Mouse (Mus musculus): ENCODE data around the gene Enkur. TPM values are rescaled to one million over a fixed set of nuclear protein-coding genes. Genes with fewer than 3 reads are reported as not detected.
A peak's percentile ranks its signal among the peaks of the same experiment; 100 is the strongest.

Enkur gene
- polyA plus RNA-seq, 1 experiment = 0.19 TPM

GRCm38 (mm10) chr2:21214322-21214721, 9.2 kb upstream of the Enkur start:
- no peak for DNase-seq
- peaks cover 1% of the 10 kb centered on the region; the same call in 1 of the 2 replicates for H3K36me3 ChIP-seq (ENCODE audit: control insufficient read depth, insufficient read depth, low read length)
- peak; percentile 47 for TF ChIP-seq CTCF (conservative IDR thresholded peaks at IDR 0.05; ENCODE audit: insufficient read depth, insufficient read length, low read depth, low read length)
- TF ChIP-seq POLR2A (IDR thresholded peaks at IDR 0.05; ENCODE audit: low read depth, low read length) = no peak
- no peaks in the 10 kb centered on the region for H3K27me3 ChIP-seq (replicated peaks; ENCODE audit: control insufficient read depth, insufficient read depth, low read length)
- H3K27ac ChIP-seq (ENCODE audit: insufficient read depth, low read depth, low read length) = no peak overlapping the region
- no peak overlapping the region for H3K4me3 ChIP-seq (ENCODE audit: insufficient read depth, low read depth, low read length)
- no peaks in the 10 kb centered on the region for H3K4me1 ChIP-seq (ENCODE audit: control insufficient read depth, insufficient read depth, low read length)

DNA sequence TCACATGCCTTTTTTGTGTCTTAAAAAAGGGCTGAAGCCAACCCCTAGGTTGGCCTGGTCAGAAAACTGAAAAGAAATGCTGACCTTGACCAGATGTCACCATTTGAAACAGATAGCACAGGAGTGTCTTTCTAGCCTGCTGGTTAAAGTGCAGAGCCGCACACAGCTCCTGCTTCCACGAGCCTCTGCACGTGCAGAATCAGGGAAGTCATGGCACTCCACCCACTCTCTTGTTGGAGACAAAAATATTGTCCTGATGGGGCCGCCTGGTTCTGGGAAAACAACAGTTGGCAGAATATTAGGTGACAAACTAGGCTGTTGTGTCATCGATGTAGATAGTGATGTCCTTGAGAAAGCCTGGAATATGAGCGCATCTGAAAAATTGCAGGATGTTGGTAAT, 6.2 kb upstream of the Enkur start:
- H3K4me1 ChIP-seq (ENCODE audit: control insufficient read depth, insufficient read depth, low read length) = no peaks in the 10 kb centered on the region
- peaks cover 1% of the 10 kb centered on the region; the same call in 1 of the 2 replicates for H3K36me3 ChIP-seq (ENCODE audit: control insufficient read depth, insufficient read depth, low read length)
- H3K4me3 ChIP-seq (ENCODE audit: insufficient read depth, low read depth, low read length) = no peak overlapping the region
- TF ChIP-seq CTCF (conservative IDR thresholded peaks at IDR 0.05; ENCODE audit: insufficient read depth, insufficient read length, low read depth, low read length) = no peak
- TF ChIP-seq POLR2A (IDR thresholded peaks at IDR 0.05; ENCODE audit: low read depth, low read length) = no peak
- no peak for DNase-seq
- no peak overlapping the region for H3K27ac ChIP-seq (ENCODE audit: insufficient read depth, low read depth, low read length)
- no peaks in the 10 kb centered on the region for H3K27me3 ChIP-seq (replicated peaks; ENCODE audit: control insufficient read depth, insufficient read depth, low read length)
- WGBS = 68% methylated on average over 6 of the region's 6 CpGs

DNA sequence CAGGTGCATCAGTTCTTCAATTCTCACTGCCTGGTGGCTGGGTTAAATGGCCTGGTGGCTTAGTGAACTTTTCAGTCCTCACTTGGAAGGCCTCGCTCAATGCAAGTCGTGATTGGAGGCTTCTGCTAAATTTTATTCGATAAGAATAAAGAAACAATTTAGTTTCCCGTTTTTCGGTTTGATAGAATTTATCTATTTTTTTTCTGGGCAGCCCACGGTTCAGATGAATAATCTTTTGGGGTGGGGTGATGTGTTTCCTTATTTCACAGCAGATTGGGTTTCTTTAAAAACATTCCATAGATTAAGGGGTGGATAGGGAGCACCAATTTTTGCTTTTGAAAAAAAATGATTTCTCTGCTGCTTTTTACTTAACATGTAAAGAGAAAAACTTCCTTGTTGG, 1.1 kb upstream of the Enkur start:
- no peaks in the 10 kb centered on the region for H3K36me3 ChIP-seq (ENCODE audit: control insufficient read depth, insufficient read depth, low read length)
- no peaks in the 10 kb centered on the region for H3K27me3 ChIP-seq (replicated peaks; ENCODE audit: control insufficient read depth, insufficient read depth, low read length)
- H3K4me1 ChIP-seq (ENCODE audit: control insufficient read depth, insufficient read depth, low read length) = no peaks in the 10 kb centered on the region
- 41% methylated on average over 6 of the region's 6 CpGs for WGBS
- H3K4me3 ChIP-seq (ENCODE audit: insufficient read depth, low read depth, low read length) = peak overlapping the region; percentile 89
- no peak for DNase-seq
- no peak for TF ChIP-seq POLR2A (IDR thresholded peaks at IDR 0.05; ENCODE audit: low read depth, low read length)
- TF ChIP-seq CTCF (conservative IDR thresholded peaks at IDR 0.05; ENCODE audit: insufficient read depth, insufficient read length, low read depth, low read length) = no peak
- H3K27ac ChIP-seq (ENCODE audit: insufficient read depth, low read depth, low read length) = no peak overlapping the region; the same call in 1 of the 2 replicates

DNA sequence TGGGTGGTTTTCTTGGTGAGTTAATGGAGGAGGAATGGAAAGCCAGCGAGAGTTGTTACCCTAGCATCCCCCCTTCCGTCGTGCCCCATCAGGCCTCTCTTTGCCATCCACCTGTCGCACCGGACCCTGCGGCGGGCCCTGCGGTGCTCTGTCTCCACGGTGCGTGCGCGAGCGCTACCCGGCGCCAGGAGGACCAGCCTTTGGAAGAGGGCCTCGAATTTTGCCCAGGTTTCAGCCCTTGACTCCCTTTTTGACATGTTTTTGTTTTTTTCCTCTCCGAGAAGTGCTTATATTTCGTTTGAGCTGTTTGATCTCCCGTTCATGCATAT, 630 bp upstream of the Enkur start:
- no peaks in the 10 kb centered on the region for H3K4me1 ChIP-seq (ENCODE audit: control insufficient read depth, insufficient read depth, low read length)
- TF ChIP-seq POLR2A (IDR thresholded peaks at IDR 0.05; ENCODE audit: low read depth, low read length) = no peak
- 0 out of 2 replicates have a peak, but pooled peaks have one; percentile 7 for TF ChIP-seq CTCF (conservative IDR thresholded peaks at IDR 0.05; ENCODE audit: insufficient read depth, insufficient read length, low read depth, low read length)
- no peak for DNase-seq
- H3K36me3 ChIP-seq (ENCODE audit: control insufficient read depth, insufficient read depth, low read length) = no peaks in the 10 kb centered on the region
- H3K27me3 ChIP-seq (replicated peaks; ENCODE audit: control insufficient read depth, insufficient read depth, low read length) = no peaks in the 10 kb centered on the region
- peak overlapping the region; percentile 89 for H3K4me3 ChIP-seq (ENCODE audit: insufficient read depth, low read depth, low read length)
- H3K27ac ChIP-seq (ENCODE audit: insufficient read depth, low read depth, low read length) = peak overlapping the region; percentile 43; the same call in 1 of the 2 replicates
- whole genome bisulfite sequencing = under 1% methylated on average over 19 of the region's 19 CpGs

DNA sequence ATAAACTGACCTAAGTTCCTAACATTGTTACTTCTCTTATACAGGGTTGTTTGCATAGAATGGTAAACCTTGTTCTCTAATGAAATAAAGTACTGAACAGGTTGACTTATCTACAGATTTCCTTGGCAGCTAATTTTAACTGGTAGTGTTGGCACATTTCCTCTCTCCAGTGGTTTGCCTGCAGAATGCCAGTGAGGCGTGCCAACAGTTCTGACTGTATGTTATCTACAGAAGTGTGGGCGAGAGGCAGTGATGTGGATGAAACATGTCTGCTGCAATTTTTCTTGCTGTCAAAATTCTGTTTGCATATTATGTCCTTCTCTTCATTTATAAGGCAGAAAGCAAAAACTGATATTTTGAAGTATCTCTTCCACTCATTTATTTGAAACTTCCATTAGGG, 2.4 kb downstream of the Enkur start:
- Histone ChIP-seq H3K27me3 (replicated peaks; ENCODE audit: control insufficient read depth, insufficient read depth, low read length) (no peaks in the 10 kb centered on the region), H3K4me3 (ENCODE audit: insufficient read depth, low read depth, low read length) (no peak overlapping the region), H3K36me3 (ENCODE audit: control insufficient read depth, insufficient read depth, low read length) (no peaks in the 10 kb centered on the region), H3K27ac (ENCODE audit: insufficient read depth, low read depth, low read length) (no peak overlapping the region), H3K4me1 (ENCODE audit: control insufficient read depth, insufficient read depth, low read length) (no peaks in the 10 kb centered on the region)
- DNase-seq = no peak
- no peak for TF ChIP-seq POLR2A (IDR thresholded peaks at IDR 0.05; ENCODE audit: low read depth, low read length)
- no peak for TF ChIP-seq CTCF (conservative IDR thresholded peaks at IDR 0.05; ENCODE audit: insufficient read depth, insufficient read length, low read depth, low read length)
- 73% methylated on average over 2 of the region's 2 CpGs for WGBS

DNA sequence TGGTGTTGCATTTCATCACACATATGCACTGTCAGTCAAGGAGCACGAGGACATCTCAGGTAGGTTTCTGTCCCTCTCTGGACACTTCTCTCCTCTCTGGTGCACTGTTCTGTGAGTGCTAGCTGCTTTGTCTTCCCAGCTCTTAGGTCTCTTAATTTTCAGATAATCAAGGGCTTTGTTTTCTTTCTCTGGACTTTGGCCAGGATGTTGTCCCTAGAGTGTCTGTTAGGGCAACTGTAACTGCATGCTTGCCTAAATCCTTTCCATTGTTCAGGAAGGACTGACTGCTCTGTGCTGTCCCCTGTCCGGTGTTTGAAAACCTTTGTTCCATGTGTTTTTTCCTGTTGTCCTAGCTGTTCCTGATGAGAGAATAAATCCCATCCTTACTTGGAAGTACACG, 6.1 kb downstream of the Enkur start:
- no peak overlapping the region for H3K27ac ChIP-seq (ENCODE audit: insufficient read depth, low read depth, low read length)
- H3K27me3 ChIP-seq (replicated peaks; ENCODE audit: control insufficient read depth, insufficient read depth, low read length) = no peaks in the 10 kb centered on the region
- H3K4me1 ChIP-seq (ENCODE audit: control insufficient read depth, insufficient read depth, low read length) = no peaks in the 10 kb centered on the region
- no peaks in the 10 kb centered on the region for H3K36me3 ChIP-seq (ENCODE audit: control insufficient read depth, insufficient read depth, low read length)
- WGBS = 47% methylated on average over 3 of the region's 3 CpGs
- peak; percentile 13 for DNase-seq
- no peak overlapping the region for H3K4me3 ChIP-seq (ENCODE audit: insufficient read depth, low read depth, low read length)
- TF ChIP-seq POLR2A (IDR thresholded peaks at IDR 0.05; ENCODE audit: low read depth, low read length) = no peak
- TF ChIP-seq CTCF (conservative IDR thresholded peaks at IDR 0.05; ENCODE audit: insufficient read depth, insufficient read length, low read depth, low read length) = no peak

DNA sequence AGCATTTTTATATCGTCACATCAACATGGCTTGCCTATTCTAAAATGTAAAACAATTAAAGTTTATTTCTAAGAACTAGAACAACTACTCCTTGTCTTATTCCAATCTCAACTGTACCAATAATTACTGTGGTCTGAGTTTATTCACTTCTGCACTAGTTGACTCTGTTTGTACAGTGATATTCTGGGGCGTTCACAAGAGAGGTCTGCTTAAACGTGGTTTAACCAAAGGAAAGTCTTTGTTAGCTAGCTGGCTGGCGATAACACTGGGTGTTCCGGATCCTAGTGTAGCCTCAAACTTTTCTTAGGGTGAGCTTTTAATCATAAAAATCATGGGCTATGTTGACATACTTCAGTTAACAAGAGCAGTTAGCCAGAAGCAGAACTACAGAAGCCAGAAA, 9.9 kb downstream of the Enkur start:
- H3K4me1 ChIP-seq (ENCODE audit: control insufficient read depth, insufficient read depth, low read length) = no peaks in the 10 kb centered on the region
- no peak overlapping the region for H3K27ac ChIP-seq (ENCODE audit: insufficient read depth, low read depth, low read length)
- 91% methylated on average over 5 of the region's 5 CpGs for WGBS
- no peak for TF ChIP-seq POLR2A (IDR thresholded peaks at IDR 0.05; ENCODE audit: low read depth, low read length)
- H3K36me3 ChIP-seq (ENCODE audit: control insufficient read depth, insufficient read depth, low read length) = no peaks in the 10 kb centered on the region
- DNase-seq = no peak
- no peaks in the 10 kb centered on the region for H3K27me3 ChIP-seq (replicated peaks; ENCODE audit: control insufficient read depth, insufficient read depth, low read length)
- H3K4me3 ChIP-seq (ENCODE audit: insufficient read depth, low read depth, low read length) = no peak overlapping the region

- DNase-seq = no peak
- Histone ChIP-seq H3K4me1 (ENCODE audit: control insufficient read depth, insufficient read depth, low read length) (no peaks in the 10 kb centered on the region), H3K4me3 (ENCODE audit: insufficient read depth, low read depth, low read length) (no peak overlapping the region), H3K36me3 (ENCODE audit: control insufficient read depth, insufficient read depth, low read length) (no peaks in the 10 kb centered on the region), H3K27ac (ENCODE audit: insufficient read depth, low read depth, low read length) (no peak overlapping the region), H3K27me3 (replicated peaks; ENCODE audit: control insufficient read depth, insufficient read depth, low read length) (no peaks in the 10 kb centered on the region)
- no peak for TF ChIP-seq CTCF (conservative IDR thresholded peaks at IDR 0.05; ENCODE audit: insufficient read depth, insufficient read length, low read depth, low read length)
- TF ChIP-seq POLR2A (IDR thresholded peaks at IDR 0.05; ENCODE audit: low read depth, low read length) = no peak
- 71% methylated on average over 1 of the region's 1 CpGs for WGBS
Measured at GRCm38 (mm10) chr2:21191232-21191631, 13.9 kb downstream of the Enkur start.
